Mouse (Mus musculus) spleen, adult 2 months (tissue): ENCODE results near the gene Ak1.

Experiments
- CTCF ChIP-seq: fragments of 200-500 bp; IDR thresholded peaks from 2 replicates; pipeline ENCODE4 v1.5.1; 2011; ENCODE audit warnings: mild to moderate bottlenecking, inconsistent platforms; ENCODE audit not compliant: insufficient read depth, insufficient read length, insufficient replicate concordance; ENCODE audit errors: extremely low read depth
- POLR2A ChIP-seq: fragments of 200-500 bp; IDR thresholded peaks from 2 replicates; pipeline ENCODE4 v1.6.1; 2011; ENCODE audit warnings: low read depth, low read length, inconsistent platforms

GRCm38 (mm10) chr2:32606161-32607142, 15.1 kb upstream of the Ak1 start:
- peak; percentile 15; the same call in 1 of the 2 replicates for TF ChIP-seq CTCF
- no peak for TF ChIP-seq POLR2A
